Mouse (Mus musculus) mouse trophoblast stem cell (cell line): Measurements from ENCODE around the gene Tjp2.
"Not testable (repeated sequence)": the region's sequence is repeated elsewhere in the genome, so short reads cannot be mapped to it uniquely, and the experiment has no call there.

Experiments
- in situ Hi-C, 2 experiments: fragments of 300-500 bp; cut with MseI, MboI; formaldehyde crosslinking; loops; 2 replicates in 1 of 2; 3 replicates in 1 of 2; pipeline ENCODE4 v1.15.1; 2025

The Tjp2 gene

GRCm38 (mm10) chr19:24134144-24134911 lies 90.5 kb downstream of the Tjp2 start:
- in situ Hi-C loops: no loop called here

- in situ Hi-C loops: no loop called here
Observed at GRCm38 (mm10) chr19:24123534-24124290, 101.1 kb downstream of the Tjp2 start.

GRCm38 (mm10) chr19:24123087-24123486 lies 101.7 kb downstream of the Tjp2 start:
- in situ Hi-C loops: no loop called here

GRCm38 (mm10) chr19:24122647-24123046 lies 102.2 kb downstream of the Tjp2 start:
- in situ Hi-C loops: no loop called here

GRCm38 (mm10) chr19:24120811-24121210 lies 104.0 kb downstream of the Tjp2 start:
- in situ Hi-C loops: no loop called here

DNA sequence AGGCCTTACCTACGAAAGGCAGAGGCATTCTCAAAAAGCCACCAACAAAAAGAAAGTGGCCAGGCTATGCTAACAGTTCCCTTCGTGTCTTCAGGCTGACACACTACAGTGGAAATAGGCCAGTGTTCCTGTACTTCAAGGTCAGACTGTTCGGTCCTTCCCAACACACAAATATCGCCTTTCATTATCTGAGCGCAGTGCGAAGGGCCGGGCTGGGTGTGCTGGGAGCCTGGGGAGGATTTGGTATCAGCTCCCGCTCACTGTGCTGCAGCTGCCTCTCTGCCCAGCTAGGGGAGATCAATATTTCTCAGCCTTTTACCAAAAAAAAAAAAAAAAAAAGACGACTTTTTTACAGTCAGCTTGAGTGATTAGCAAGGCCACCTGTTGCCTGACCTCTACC lies 106.1 kb downstream of the Tjp2 start:
- in situ Hi-C loops: no loop called here

DNA sequence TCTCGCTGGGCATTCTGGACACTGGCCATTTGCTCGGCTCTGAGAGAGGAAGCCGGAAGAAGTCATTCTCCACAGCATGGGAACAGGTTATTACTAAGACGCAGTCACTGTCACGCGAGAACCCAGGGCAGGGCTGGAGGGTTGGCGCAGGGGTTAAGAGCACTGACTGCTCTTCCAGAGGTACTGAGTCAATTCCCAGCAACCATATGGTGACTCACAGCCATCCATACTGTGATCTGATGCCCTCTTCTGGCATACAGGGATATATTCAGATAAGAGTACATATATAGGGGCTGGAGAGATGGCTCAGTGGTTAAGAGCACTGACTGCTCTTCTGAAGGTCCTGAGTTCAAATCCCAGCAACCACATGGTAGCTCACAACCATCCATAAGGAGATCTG lies 113.2 kb downstream of the Tjp2 start:
- in situ Hi-C loops: no loop called here

DNA sequence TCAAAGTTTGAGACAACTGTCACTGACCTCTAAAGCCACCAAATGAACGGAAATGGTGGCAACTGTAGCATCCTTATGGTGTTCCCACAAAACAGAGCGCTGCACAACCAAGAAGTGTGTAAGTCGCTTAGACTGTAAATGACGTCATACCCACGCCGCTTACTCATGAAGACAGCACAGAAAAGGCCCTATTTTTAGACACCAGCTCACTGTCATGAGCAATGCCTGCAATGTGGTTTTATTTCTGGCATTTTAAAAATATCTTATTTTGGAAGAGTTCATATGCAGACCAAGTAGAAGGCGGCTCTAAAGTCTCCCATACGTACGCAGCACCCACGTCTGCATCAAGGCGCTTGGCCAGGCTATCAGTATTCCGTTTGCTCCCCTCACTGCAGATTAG lies 117.1 kb downstream of the Tjp2 start:
- in situ Hi-C loops: no loop called here

- in situ Hi-C loops: no loop called here
Observed at GRCm38 (mm10) chr19:24103802-24104201, 121.0 kb downstream of the Tjp2 start.

DNA sequence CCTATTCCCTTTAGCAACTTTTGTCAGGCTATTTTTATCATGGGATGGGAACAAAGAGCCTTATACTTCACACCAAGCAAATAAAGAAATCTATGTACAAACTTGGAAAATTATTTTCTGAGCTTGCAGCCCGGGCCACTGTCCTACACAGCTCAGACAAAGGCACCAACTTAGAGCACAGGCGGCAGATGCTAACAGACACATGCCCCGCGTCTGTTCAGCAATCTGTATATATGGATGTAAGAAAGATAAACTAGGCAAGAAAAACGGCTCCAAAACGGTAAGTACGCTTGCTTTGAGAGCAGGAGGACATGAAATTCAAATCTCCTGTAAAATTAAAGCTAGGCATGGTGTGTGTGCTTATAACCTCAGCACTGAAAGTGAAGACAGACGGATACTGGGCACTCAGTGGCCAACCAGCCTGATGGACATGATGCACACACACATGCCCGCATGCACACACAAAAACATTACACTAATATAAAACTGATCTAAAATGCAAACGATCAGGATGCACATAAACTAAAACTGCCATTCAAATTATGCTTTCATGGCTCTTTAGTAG lies 122.2 kb downstream of the Tjp2 start:
- in situ Hi-C loops: no loop called here

DNA sequence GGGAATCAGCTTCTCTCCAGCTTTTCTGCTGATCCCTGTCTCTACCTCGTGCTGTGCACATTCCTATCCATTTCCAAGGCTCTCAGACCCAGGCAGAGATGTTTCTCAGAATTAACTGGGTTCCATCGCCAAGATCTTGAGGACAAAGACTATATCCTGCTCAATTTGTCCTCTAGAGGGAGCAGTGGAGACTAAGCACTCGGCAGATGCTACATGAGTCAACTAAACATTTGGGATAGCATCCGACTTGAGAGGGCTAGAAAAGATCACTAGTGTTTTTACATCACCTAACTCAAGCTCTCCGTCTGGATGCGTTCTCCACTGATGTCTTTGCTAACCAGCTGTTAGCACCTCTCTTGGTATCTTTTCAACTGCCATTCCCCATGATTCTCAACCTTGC lies 123.6 kb downstream of the Tjp2 start:
- in situ Hi-C loops: no loop called here

DNA sequence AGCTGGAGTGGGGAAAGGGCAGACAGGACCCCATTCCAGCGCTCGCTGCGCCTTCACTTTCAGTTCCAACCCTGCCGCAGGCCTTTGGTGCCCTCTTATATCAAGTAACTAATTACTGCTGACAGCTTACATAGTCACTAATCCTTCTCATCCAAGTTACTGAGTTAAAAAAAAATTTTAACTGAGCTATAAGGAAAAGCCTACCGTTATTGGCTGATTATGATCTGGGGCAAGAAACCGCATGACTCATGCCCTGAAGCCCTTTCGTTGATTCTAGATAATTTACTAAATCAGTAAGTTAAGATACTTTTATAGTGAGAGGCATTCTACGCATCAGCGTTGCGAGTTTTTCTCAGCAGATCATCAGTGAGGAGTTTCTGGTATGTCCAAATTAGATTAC lies 126.1 kb downstream of the Tjp2 start:
- in situ Hi-C loops: no loop called here

- in situ Hi-C loops: no loop called here
Observed at GRCm38 (mm10) chr19:24097666-24098455, 127.0 kb downstream of the Tjp2 start.

DNA sequence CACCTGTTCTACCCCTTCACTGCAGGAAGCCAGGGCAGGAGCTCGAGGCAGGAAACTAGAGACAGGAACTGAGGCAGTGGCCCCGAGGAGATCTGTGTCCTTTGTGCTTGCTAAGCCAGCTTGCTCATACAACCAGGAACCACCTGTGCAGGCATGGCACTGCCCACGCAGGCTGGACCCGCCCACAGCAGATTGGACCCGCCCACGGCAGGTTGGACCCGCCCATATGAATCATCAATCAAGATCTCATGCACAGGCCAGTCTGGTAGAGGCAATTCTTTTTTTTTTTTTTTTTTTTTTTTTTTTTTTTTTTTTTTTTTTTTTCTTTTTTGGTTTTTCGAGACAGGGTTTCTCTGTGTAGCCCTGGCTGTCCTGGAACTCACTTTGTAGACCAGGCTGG lies 132.8 kb downstream of the Tjp2 start:
- in situ Hi-C loops: not testable (repeated sequence)

DNA sequence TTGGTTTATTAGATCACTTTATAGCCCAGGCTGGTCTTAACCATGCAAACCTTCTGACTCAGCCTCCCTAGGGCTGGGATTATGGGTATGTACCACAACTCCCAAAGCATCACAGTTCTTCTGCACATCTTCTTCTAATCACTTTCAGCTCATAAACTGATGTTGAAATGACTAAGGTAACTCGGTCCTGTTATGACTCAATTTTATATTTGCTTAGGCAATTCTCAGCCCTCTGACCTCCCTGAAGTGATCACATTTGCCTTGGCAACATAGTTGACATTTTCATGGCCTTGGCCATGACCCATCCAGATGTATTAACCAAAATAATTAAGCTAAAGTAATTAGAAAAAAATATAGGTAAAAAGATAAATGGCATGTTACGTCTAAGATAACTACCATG lies 134.5 kb downstream of the Tjp2 start:
- in situ Hi-C loops: no loop called here

DNA sequence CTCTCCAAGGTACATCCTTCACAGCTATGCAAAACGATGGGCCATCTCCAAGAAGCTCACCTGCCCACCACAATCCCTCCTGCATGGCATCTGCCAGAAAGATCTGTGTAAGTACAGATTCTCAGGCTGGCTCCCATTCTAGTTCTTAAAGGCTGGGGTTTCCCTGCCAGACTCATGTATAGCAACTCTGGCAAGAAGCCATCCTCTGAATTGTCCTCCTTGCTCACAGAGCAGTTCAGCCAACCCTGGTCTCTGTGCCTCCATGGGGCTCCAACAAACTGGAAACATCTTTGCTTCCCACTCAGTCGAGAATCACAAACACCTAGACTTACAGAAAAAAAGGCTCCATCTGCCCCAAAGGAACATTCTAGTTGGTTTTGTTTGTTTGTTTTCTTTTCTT lies 139.5 kb downstream of the Tjp2 start:
- in situ Hi-C loops: no loop called here

- in situ Hi-C loops: no loop called here
Observed at GRCm38 (mm10) chr19:24080417-24081080, 144.3 kb downstream of the Tjp2 start.

DNA sequence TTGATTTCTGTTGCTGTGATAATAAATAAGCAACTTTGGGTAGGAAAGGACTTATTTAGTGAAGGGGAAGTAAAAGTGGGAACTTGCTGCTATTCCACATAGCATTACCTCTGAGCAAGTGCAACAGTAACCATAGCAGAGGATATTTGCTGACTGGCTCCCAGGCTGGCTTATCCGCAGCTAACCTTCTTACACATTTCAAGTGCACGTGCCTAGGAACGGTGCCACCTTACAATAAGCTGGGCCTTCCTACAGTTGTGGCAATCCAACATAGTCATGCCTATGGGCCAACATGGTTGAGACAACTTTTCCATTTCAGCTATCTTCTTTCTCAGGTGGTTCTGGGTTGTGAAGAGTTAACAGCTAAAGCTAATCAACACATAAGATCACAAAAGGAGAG lies 147.2 kb downstream of the Tjp2 start:
- in situ Hi-C loops: no loop called here

DNA sequence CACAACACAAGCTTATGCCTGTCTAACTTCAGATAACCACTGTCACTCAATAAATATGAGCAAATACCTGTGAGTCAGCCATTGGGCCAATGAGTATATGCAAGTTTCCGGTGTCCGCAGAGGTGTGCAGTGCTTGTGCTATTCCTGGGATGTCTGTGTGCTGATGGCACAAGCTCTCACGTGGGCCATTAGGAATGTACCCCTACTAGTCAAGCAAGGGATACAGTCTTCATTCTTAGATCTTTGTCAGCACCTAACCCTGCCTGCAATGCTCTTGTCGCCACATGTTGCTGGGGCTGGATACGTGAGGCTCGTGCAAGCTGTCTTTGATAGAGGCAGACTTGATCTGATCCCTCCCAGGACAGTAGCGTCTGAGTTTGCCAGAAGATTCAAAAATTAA lies 148.3 kb downstream of the Tjp2 start:
- in situ Hi-C loops: no loop called here

DNA sequence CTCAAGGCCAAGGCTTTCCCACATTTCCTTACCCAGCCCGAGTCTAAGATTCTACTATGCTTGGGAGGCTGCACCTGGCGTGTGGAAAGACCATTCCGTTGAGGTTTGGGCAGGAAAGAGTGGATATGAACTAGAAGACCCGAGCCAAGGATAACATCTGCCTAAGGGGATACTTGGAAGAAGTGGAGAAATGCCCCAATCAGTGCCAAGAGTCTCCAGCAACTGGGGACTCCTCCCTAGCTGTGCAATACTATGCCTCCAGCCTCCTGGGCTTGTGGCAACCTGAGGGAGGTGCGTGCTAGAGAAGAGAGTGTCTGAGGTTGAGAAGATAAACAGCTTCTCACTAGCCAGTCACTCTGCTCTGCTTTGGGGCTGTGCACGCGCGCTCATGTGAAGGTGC lies 148.9 kb downstream of the Tjp2 start:
- in situ Hi-C loops: no loop called here

DNA sequence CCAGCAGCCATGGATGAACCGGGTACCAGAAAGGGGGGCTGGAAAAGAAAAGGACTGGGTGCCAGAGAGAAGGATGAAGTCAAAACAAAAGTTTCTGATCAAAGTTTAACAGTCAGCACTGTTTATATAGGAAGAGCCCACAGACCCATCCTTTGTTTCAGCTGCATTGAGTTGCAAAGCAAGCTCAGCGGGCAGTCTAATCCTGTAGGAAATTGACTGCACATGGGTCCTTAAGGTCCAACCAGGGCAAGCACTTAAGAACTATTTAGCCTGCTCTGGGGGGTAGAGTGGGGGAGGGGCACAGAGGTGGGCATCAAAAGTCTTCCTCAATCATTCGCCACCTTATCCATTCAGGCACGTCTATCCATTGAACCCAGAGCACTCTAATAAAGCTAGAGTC lies 151.7 kb downstream of the Tjp2 start:
- in situ Hi-C loops: no loop called here
